Comparison of ENCODE assay signal across 7 mouse cellular contexts in the genomic region with DNA sequence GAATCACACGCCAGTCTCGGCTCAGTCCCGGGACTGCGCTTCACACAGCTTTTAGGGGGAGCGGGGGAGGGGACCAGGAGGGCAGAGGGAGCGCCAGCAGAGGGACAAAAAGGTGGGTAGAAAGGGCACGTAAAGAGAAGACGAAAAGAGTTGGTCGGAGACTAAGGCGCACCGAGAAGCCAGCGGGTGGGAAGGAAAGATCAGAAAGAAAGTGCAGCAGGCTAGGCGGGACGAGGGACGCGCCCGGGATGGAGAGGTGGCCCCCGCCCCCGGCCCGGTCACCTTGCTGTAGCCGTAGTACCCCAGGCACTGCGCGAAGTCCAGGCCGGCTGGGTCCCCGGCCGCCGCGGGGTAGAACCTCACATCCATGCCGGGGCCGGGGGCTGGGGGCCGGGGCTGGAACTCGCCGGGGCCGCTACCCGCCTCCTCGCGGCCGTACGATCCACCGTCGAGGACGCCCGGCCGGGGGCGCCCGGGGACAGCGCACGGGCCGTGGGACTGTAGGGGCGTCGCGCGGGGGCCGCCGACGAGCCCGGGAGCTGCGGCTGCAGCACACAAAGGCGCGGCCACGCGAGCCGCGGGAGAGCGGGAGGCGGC. TPM values are rescaled to one million over a fixed set of nuclear protein-coding genes. Genes with fewer than 3 reads are reported as not detected.
DNase-seq lines count a peak whose midpoint lies in the region; ATAC-seq lines count a peak whose summit lies in the region.

No protein-coding gene starts in this region.

- H3K27ac ChIP-seq in embryonic facial prominence, embryonic 15.5 days (replicated peaks) = peak overlapping the region; percentile 66; the same call in 1 of the 2 replicates
- peak overlapping the region; percentile 98 for H3K27ac ChIP-seq in hindbrain, embryonic 12.5 days
- no peak overlapping the region for H3K27ac ChIP-seq in liver, embryonic 13.5 days
- peak overlapping the region; percentile 93 for H3K27ac ChIP-seq in neural tube, embryonic 15.5 days (replicated peaks)

- H3K9ac ChIP-seq in embryonic facial prominence, embryonic 15.5 days = peak overlapping the region; percentile 59
- peak overlapping the region; percentile 99 for H3K9ac ChIP-seq in hindbrain, embryonic 12.5 days
- 0 out of 2 replicates have a peak overlapping the region, but pooled peaks have one; percentile 45 for H3K9ac ChIP-seq in liver, embryonic 13.5 days
- peak overlapping the region; percentile 88 for H3K9ac ChIP-seq in neural tube, embryonic 15.5 days (replicated peaks)

- ATAC-seq in embryonic facial prominence, embryonic 15.5 days (ENCODE audit: insufficient number of reproducible peaks, low FRiP score, low TSS enrichment, low read depth) = peak; percentile 60
- ATAC-seq in hindbrain, embryonic 12.5 days (ENCODE audit: low FRiP score) = peak; percentile 63
- 0 out of 2 replicates have a peak, but pooled peaks have one; percentile 20 for ATAC-seq in liver, embryonic 13.5 days (ENCODE audit: low read depth)
- ATAC-seq in neural tube, embryonic 15.5 days (ENCODE audit: low FRiP score) = peak; percentile 68

- peaks cover 4% of the 10 kb centered on the region; the same call in 1 of the 2 replicates for H3K27me3 ChIP-seq in embryonic facial prominence, embryonic 15.5 days
- H3K27me3 ChIP-seq in hindbrain, embryonic 12.5 days = no peaks in the 10 kb centered on the region
- peaks cover 42% of the 10 kb centered on the region for H3K27me3 ChIP-seq in liver, embryonic 13.5 days
- no peaks in the 10 kb centered on the region for H3K27me3 ChIP-seq in neural tube, embryonic 15.5 days (replicated peaks)

- DNase-seq in ovary, postnatal 10 days (ENCODE audit: low spot score) = peak; percentile 24
- DNase-seq in ovary, adult 18-20 months (ENCODE audit: low spot score) = no peak
- DNase-seq in liver, embryonic 13.5 days = no peak
- no peak for DNase-seq in MN1 (ENCODE audit: low spot score)

- H3K36me3 ChIP-seq in embryonic facial prominence, embryonic 15.5 days = no peaks in the 10 kb centered on the region
- H3K36me3 ChIP-seq in hindbrain, embryonic 12.5 days = no peaks in the 10 kb centered on the region
- H3K36me3 ChIP-seq in liver, embryonic 13.5 days = no peaks in the 10 kb centered on the region
- H3K36me3 ChIP-seq in neural tube, embryonic 15.5 days = no peaks in the 10 kb centered on the region

- 0% methylated on average over 43 of the region's 66 CpGs for WGBS in embryonic facial prominence, embryonic 15.5 days
- WGBS in hindbrain, embryonic 12.5 days = 1% methylated on average over 57 of the region's 66 CpGs
- 2% methylated on average over 66 of the region's 66 CpGs for WGBS in liver, embryonic 13.5 days (ENCODE audit: insufficient replicate concordance)
- under 1% methylated on average over 64 of the region's 66 CpGs for WGBS in neural tube, embryonic 15.5 days

- H3K9me3 ChIP-seq in embryonic facial prominence, embryonic 15.5 days (replicated peaks) = no peaks in the 10 kb centered on the region
- no peaks in the 10 kb centered on the region for H3K9me3 ChIP-seq in hindbrain, embryonic 12.5 days (replicated peaks)
- no peaks in the 10 kb centered on the region for H3K9me3 ChIP-seq in liver, embryonic 13.5 days (replicated peaks)
- no peaks in the 10 kb centered on the region for H3K9me3 ChIP-seq in neural tube, embryonic 15.5 days (replicated peaks)

- peak overlapping the region; percentile 92 for H3K4me2 ChIP-seq in embryonic facial prominence, embryonic 15.5 days (replicated peaks)
- peak overlapping the region; percentile 75 for H3K4me2 ChIP-seq in hindbrain, embryonic 12.5 days (replicated peaks)
- H3K4me2 ChIP-seq in liver, embryonic 13.5 days = peak overlapping the region; percentile 67
- H3K4me2 ChIP-seq in neural tube, embryonic 15.5 days = peak overlapping the region; percentile 75

- H3K4me1 ChIP-seq in embryonic facial prominence, embryonic 15.5 days = peaks cover 22% of the 10 kb centered on the region
- peaks cover 35% of the 10 kb centered on the region for H3K4me1 ChIP-seq in hindbrain, embryonic 12.5 days
- H3K4me1 ChIP-seq in liver, embryonic 13.5 days (replicated peaks) = 0 out of 2 replicates have a peak, but pooled peaks cover 5% of the 10 kb centered on the region
- H3K4me1 ChIP-seq in neural tube, embryonic 15.5 days = peaks cover 38% of the 10 kb centered on the region

- H3K4me3 ChIP-seq in embryonic facial prominence, embryonic 15.5 days (replicated peaks) = peak overlapping the region; percentile 67
- peak overlapping the region; percentile 91 for H3K4me3 ChIP-seq in hindbrain, embryonic 12.5 days
- peak overlapping the region; percentile 56 for H3K4me3 ChIP-seq in liver, embryonic 13.5 days (replicated peaks)
- H3K4me3 ChIP-seq in neural tube, embryonic 15.5 days (replicated peaks) = peak overlapping the region; percentile 72

RNA-seq across cellular contexts. Expression of a gene that starts 0.5 kb away (rescaled TPM):
- 4.8 and 5.7 TPM in 2 replicates for polyA plus RNA-seq in embryonic facial prominence, embryonic 15.5 days (2015; fragmentation: Nextera tagmentation; extraction: Ambion mirVana)
- 40.9 and 44.9 TPM in 2 replicates for polyA plus RNA-seq in hindbrain, embryonic 12.5 days (2016; fragmentation: Nextera tagmentation; extraction: Ambion mirVana)
- 0.14 and 0.21 TPM in 2 replicates for polyA plus RNA-seq in liver, embryonic 13.5 days (2015; fragmentation: Nextera tagmentation; extraction: Ambion mirVana)
- 16.3 and 23.4 TPM in 2 replicates for polyA plus RNA-seq in neural tube, embryonic 15.5 days (2015; fragmentation: Nextera tagmentation; extraction: Ambion mirVana)

Comparison
In these comparisons a context has a peak if more than half of its experiments do, and no peak if none do; other contexts are left out.
1. H3K9ac ChIP-seq: peak in every context shown above with its lines; median percentile 99 in hindbrain, embryonic 12.5 days; 88 in neural tube, embryonic 15.5 days; 59 in embryonic facial prominence, embryonic 15.5 days; 45 in liver, embryonic 13.5 days.